Mouse (Mus musculus) inflammation-experienced regulatory T-cells (primary cell): ENCODE results near the gene Gm6676. TPM values are rescaled to one million over a fixed set of nuclear protein-coding genes. Genes with fewer than 3 reads are reported as not detected.

Experiments
- polyA plus RNA-seq, 2 experiments: library from polyadenylated mRNA; unstranded; fragments of 100-300 nt; shearing (Covaris generic); gene quantifications; one replicate each; pipeline ENCODE4 v1.2.1; 2017

The Gm6676 gene
- under 1 TPM; 0.11 to 0.38 TPM for polyA plus RNA-seq

DNA sequence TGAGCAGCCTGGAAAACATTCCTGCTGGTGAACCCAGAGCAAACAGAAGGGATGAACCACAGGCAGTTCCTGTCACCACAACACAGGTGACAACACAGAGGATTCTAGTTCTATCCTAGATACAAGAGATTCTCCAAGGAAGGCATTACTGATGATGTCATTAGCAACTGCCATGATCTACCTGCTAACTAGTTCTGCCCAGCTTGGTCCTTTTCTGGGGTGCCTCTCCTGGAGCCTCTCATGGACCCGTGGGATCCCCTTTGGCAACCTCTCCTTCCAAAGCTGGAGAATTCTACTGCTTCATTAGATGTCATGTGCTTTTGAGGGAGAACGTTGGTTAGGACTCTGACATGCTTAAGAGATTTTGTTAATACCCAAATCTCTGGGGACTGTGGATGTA is at the start of gene Gm6676:
Gene Gm6676 (minus strand): TSS at position 101 of the 400 bp plus-strand sequence.

DNA sequence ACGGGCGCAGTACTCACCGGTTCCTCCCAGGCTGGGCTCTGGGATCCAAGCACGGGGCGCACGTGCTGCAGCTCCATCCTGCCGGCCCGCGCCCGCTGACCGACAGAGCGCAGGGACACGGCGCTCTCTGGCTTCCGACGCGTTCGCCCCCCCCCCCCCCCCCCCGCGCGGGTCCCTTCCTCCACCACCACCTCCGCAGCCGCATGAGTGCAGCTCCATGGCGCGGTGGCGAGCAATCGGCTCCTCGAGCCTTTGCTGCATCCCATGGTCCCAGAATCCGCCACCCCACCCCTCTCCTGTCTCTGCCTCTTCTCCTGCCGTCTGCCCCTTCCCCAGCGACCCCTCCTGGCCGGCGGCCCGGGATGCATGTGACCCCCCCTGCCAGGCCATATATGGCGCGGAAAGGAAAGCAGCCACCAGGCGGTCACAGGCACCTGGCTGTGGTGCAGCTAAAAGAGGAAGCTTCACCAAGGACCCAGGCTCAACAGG is 49.3 kb upstream of the Gm6676 start, which contains the start of gene Gm3512:
Gene Gm3512 (minus strand): TSS at position 51 of the 489 bp plus-strand sequence.

GRCm38 (mm10) chr14:7100521-7100920 is 24.7 kb downstream of the Gm6676 start, which contains the start of gene Gm3696:
Gene Gm3696, minus strand, starts transcription at chr14:7100621.

Other genes with a start within 250 kb of the Gm6676 start
- gene Gm3667, start 235.4 kb downstream of the Gm6676 start, polyA plus RNA-seq, result 10 to 100 TPM in 1 of 2 experiments, 1 to 10 TPM in 1; 1.8 to 13.4 TPM
- under 1 TPM in 1 of 2 experiments, not detected in 1; 0.33 TPM for gene Gm6356, start 151.6 kb downstream of the Gm6676 start, polyA plus RNA-seq
- 1 to 10 TPM in 1 of 2 experiments, under 1 TPM in 1; 0.29 to 2.2 TPM for gene Gm10406, start 98.0 kb downstream of the Gm6676 start, polyA plus RNA-seq
- not detected for gene Gm3685, start 80.4 kb downstream of the Gm6676 start, polyA plus RNA-seq
- 1 to 10 TPM; 1.5 to 5.1 TPM for gene Gm3696, start 24.8 kb downstream of the Gm6676 start, polyA plus RNA-seq
- gene Gm3512, start 49.1 kb upstream of the Gm6676 start, polyA plus RNA-seq, result 10 to 100 TPM in 1 of 2 experiments, under 1 TPM in 1; 0.33 to 10.9 TPM
- under 1 TPM; 0.11 to 0.38 TPM for gene Gm16434, start 69.1 kb upstream of the Gm6676 start, polyA plus RNA-seq
- not detected for gene Gm3727, start 139.3 kb upstream of the Gm6676 start, polyA plus RNA-seq
- 10 to 100 TPM in 1 of 2 experiments, 1 to 10 TPM in 1; 7.2 to 14.7 TPM for gene Gm3739, start 189.6 kb upstream of the Gm6676 start, polyA plus RNA-seq
- gene Gm5797, start 207.0 kb upstream of the Gm6676 start, polyA plus RNA-seq, result not detected
- not detected for gene Gm8374, start 239.7 kb upstream of the Gm6676 start, polyA plus RNA-seq